Mouse (Mus musculus): ENCODE measurements at regions not wholly inside any gene's neighbourhood (a gene's known extent, or its start where the extent isn't known, plus 50 kb on each side); places are given as distances from the start of the nearest gene placed in this dataset.

DNA sequence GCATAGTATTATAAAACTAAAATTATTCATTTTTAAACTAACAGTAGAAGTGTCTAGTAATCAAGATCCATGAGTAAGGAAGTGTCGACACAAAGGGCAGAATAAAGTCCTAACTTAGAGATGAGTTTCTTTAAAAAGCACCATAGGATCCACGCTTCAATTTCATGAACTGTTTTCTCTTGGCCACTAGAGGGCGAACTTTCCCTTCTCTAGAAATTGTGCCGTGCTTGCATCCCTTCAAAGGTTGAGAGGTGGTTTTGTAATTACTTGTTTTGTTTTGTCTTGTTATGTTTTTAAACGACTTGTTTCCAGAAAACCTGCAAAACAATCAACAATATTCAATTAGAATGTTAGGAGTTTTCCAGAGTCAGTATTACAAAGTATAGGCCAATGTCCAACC is 253.8 kb downstream of the Pax3 start:
- H3K36me3 ChIP-seq (ENCODE audit: control insufficient read depth, insufficient read depth, low read length): no peaks in the 10 kb centered on the region
- no peak overlapping the region for H3K27ac ChIP-seq (ENCODE audit: control insufficient read depth, insufficient read depth, low read depth, low read length)
- TF ChIP-seq CTCF (IDR thresholded peaks at IDR 0.05; ENCODE audit: control insufficient read depth, insufficient read depth, insufficient replicate concordance, low read depth, low read length) (peak; percentile 33; the same call in 1 of the 2 replicates), POLR2A (IDR thresholded peaks at IDR 0.05; ENCODE audit: control insufficient read depth, low read depth, low read length) (no peak)
- H3K27me3 ChIP-seq (ENCODE audit: control insufficient read depth, insufficient read depth, low read length): no peaks in the 10 kb centered on the region
- H3K4me3 ChIP-seq (ENCODE audit: control insufficient read depth, low read depth, low read length): no peak overlapping the region
- no peaks in the 10 kb centered on the region for H3K4me1 ChIP-seq (ENCODE audit: control insufficient read depth, insufficient read depth, low read length)

DNA sequence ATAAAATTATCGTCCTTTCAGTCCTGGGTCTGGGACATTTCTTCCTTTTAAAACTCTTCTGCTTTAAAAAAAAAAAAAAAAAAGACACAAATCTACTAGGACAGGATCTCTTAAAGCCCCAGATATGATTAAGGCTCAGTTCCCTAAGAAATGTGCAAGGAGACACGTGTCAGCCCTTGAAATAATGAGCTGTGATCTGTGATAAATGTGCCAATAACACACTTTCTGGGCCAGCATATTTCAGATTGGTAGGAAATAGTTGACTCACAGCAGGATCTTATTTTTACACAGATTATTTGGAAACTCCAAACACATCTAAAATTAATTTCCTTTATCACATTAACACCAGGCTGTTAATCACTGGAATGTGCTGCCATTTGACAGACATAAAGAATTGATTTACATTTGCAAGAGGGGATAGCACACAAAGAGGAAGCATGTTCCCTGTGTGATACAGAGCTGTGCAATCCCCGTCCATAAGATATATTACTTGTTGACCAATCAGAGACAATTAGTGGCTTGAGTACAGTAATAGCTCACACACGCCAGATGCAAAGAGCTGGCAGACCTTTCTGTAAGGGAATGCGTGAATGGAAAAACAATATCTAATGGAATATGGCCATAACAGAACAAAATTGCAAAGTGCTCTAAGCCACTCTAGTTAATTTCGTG is 263.7 kb downstream of the Pax3 start:
- Histone ChIP-seq H3K4me1 (ENCODE audit: control insufficient read depth, insufficient read depth, low read length) (no peaks in the 10 kb centered on the region), H3K27ac (ENCODE audit: control insufficient read depth, insufficient read depth, low read depth, low read length) (no peak overlapping the region), H3K27me3 (ENCODE audit: control insufficient read depth, insufficient read depth, low read length) (no peaks in the 10 kb centered on the region), H3K36me3 (ENCODE audit: control insufficient read depth, insufficient read depth, low read length) (no peaks in the 10 kb centered on the region), H3K4me3 (ENCODE audit: control insufficient read depth, low read depth, low read length) (no peak overlapping the region)
- no peak for TF ChIP-seq POLR2A (IDR thresholded peaks at IDR 0.05; ENCODE audit: control insufficient read depth, low read depth, low read length)

DNA sequence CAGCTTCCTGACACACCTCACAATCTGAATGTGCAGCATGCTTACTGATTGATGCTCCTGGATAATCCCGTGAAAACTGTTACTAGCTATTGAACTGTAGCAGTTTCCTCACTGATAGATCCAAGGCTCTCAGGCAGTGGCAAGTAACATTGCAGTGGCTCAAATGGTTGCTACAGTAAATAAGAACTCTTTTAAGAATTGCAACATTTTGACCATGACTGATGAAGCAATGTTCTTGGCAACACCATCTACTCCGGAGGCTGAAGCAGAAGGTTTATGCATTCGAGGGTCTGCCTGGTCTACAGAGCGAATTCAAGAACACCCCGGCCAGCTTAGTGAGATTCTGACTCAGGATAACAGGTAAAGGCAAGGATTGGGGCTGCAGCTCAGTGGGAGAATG is 264.7 kb downstream of the Pax3 start:
- Histone ChIP-seq H3K4me1 (ENCODE audit: control insufficient read depth, insufficient read depth, low read length) (no peaks in the 10 kb centered on the region), H3K36me3 (ENCODE audit: control insufficient read depth, insufficient read depth, low read length) (no peaks in the 10 kb centered on the region), H3K27me3 (ENCODE audit: control insufficient read depth, insufficient read depth, low read length) (no peaks in the 10 kb centered on the region), H3K27ac (ENCODE audit: control insufficient read depth, insufficient read depth, low read depth, low read length) (no peak overlapping the region), H3K4me3 (ENCODE audit: control insufficient read depth, low read depth, low read length) (no peak overlapping the region)
- TF ChIP-seq POLR2A (IDR thresholded peaks at IDR 0.05; ENCODE audit: control insufficient read depth, low read depth, low read length) (no peak), CTCF (IDR thresholded peaks at IDR 0.05; ENCODE audit: control insufficient read depth, insufficient read depth, insufficient replicate concordance, low read depth, low read length) (no peak)

DNA sequence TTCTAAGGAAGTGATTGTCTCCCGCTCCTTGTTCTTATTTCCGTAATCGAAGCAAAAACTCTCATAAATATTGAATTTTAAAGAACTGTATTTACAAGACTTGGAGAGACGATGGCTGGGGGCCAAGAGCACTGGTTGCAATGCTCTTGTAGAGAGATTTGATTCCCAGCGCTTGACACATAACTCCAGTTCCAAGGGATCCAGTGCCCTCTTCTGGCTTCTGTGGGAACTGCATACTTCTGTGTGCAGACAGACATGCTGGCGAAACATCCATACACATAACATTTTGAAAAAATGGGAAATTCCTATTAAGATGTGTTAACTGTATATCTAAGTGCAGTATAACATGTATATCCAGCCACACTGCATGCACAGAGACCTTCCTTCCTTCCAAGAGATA is 266.3 kb downstream of the Pax3 start:
- H3K27ac ChIP-seq (ENCODE audit: control insufficient read depth, insufficient read depth, low read depth, low read length): no peak overlapping the region
- H3K4me3 ChIP-seq (ENCODE audit: control insufficient read depth, low read depth, low read length): no peak overlapping the region
- H3K36me3 ChIP-seq (ENCODE audit: control insufficient read depth, insufficient read depth, low read length): no peaks in the 10 kb centered on the region
- H3K27me3 ChIP-seq (ENCODE audit: control insufficient read depth, insufficient read depth, low read length): no peaks in the 10 kb centered on the region
- TF ChIP-seq CTCF (IDR thresholded peaks at IDR 0.05; ENCODE audit: control insufficient read depth, insufficient read depth, insufficient replicate concordance, low read depth, low read length) (no peak), POLR2A (IDR thresholded peaks at IDR 0.05; ENCODE audit: control insufficient read depth, low read depth, low read length) (no peak)
- no peaks in the 10 kb centered on the region for H3K4me1 ChIP-seq (ENCODE audit: control insufficient read depth, insufficient read depth, low read length)

DNA sequence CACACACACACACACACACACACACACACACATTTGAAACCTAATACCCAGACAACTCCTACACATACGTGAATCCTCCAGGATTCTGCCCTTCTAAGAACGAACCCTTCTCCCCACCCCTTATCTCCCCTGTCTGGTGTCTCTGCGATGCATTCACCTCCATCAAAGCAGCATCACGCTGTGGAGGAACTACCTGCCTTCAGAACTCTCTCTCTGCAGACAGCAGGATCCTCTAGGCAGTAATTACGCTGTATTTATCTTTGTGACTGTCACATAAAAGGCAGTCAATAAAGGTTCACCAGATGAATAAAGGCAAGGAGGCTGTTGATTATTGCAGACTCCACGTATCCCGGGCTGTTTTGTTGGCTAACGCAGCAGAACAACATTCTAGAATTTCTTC is 267.4 kb downstream of the Pax3 start:
- H3K4me3 ChIP-seq (ENCODE audit: control insufficient read depth, low read depth, low read length): no peak overlapping the region
- TF ChIP-seq POLR2A (IDR thresholded peaks at IDR 0.05; ENCODE audit: control insufficient read depth, low read depth, low read length) (no peak), CTCF (IDR thresholded peaks at IDR 0.05; ENCODE audit: control insufficient read depth, insufficient read depth, insufficient replicate concordance, low read depth, low read length) (no peak)
- H3K4me1 ChIP-seq (ENCODE audit: control insufficient read depth, insufficient read depth, low read length): no peaks in the 10 kb centered on the region
- no peaks in the 10 kb centered on the region for H3K36me3 ChIP-seq (ENCODE audit: control insufficient read depth, insufficient read depth, low read length)
- no peaks in the 10 kb centered on the region for H3K27me3 ChIP-seq (ENCODE audit: control insufficient read depth, insufficient read depth, low read length)
- H3K27ac ChIP-seq (ENCODE audit: control insufficient read depth, insufficient read depth, low read depth, low read length): no peak overlapping the region

DNA sequence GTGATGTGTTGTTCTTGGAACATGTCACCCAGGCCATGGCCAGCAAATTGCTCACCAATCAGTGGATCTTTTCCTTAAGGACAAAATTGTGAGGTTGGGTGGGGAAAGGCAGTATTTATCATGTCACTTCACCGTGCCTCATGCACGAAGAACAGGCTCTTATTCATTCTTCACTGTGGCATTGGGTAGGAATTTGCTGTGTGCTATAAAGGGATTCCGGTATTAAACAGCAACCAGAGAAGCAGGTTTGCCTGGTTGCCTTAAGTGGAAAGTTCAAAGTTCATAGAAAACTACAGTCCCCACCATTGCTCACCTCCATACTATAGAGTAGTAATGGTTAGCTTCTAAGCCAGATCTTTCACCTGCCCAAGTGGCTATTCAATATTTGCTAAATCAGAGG is 270.8 kb downstream of the Pax3 start:
- no peaks in the 10 kb centered on the region for H3K4me1 ChIP-seq (ENCODE audit: control insufficient read depth, insufficient read depth, low read length)
- TF ChIP-seq CTCF (IDR thresholded peaks at IDR 0.05; ENCODE audit: control insufficient read depth, insufficient read depth, insufficient replicate concordance, low read depth, low read length) (no peak), POLR2A (IDR thresholded peaks at IDR 0.05; ENCODE audit: control insufficient read depth, low read depth, low read length) (no peak)
- H3K36me3 ChIP-seq (ENCODE audit: control insufficient read depth, insufficient read depth, low read length): no peaks in the 10 kb centered on the region
- no peak overlapping the region for H3K4me3 ChIP-seq (ENCODE audit: control insufficient read depth, low read depth, low read length)
- no peaks in the 10 kb centered on the region for H3K27me3 ChIP-seq (ENCODE audit: control insufficient read depth, insufficient read depth, low read length)
- no peak overlapping the region for H3K27ac ChIP-seq (ENCODE audit: control insufficient read depth, insufficient read depth, low read depth, low read length)

DNA sequence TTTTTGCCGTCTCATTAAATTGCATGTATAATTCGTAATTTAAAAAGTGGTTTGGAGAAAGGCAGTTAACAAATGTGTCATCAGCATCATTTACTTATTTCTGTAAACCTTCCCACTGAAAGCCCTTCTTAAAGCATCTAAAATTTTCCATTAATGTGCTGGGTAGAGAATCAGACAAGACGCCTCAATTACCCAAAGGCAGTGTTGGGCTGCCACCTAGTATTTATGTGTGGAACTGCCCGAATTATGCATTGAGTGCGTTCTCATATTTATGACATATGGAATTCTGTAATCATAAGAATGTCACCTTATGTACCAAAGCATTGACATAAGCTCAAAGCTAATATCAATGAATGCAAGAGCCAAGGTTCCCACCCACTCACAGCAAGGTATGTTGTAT is 300.7 kb downstream of the Pax3 start:
- no peak overlapping the region for H3K27ac ChIP-seq (ENCODE audit: control insufficient read depth, insufficient read depth, low read depth, low read length)
- no peaks in the 10 kb centered on the region for H3K4me1 ChIP-seq (ENCODE audit: control insufficient read depth, insufficient read depth, low read length)
- no peak overlapping the region for H3K4me3 ChIP-seq (ENCODE audit: control insufficient read depth, low read depth, low read length)
- H3K36me3 ChIP-seq (ENCODE audit: control insufficient read depth, insufficient read depth, low read length): no peaks in the 10 kb centered on the region
- H3K27me3 ChIP-seq (ENCODE audit: control insufficient read depth, insufficient read depth, low read length): no peaks in the 10 kb centered on the region
- TF ChIP-seq POLR2A (IDR thresholded peaks at IDR 0.05; ENCODE audit: control insufficient read depth, low read depth, low read length): no peak
- no peak for TF ChIP-seq CTCF (IDR thresholded peaks at IDR 0.05; ENCODE audit: control insufficient read depth, insufficient read depth, insufficient replicate concordance, low read depth, low read length)

DNA sequence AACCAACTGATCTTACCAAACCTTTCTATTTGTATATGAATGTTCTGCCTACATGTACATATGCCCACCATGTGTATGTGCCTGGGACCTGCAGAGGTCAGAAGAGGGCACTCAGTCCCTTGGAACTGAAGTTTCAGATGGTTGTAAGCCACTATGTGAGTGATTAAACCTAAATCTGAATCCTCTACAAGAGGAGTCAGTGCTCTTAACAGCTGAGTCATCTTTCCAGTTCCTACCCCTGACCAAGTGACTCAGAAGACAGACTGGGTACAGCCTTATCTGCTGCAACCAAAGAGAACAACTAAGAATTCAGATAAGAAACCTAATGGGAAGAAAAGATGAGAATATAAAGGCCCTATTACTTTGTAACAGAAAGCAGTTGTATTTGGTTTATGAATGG is 317.9 kb downstream of the Pax3 start:
- TF ChIP-seq CTCF (IDR thresholded peaks at IDR 0.05; ENCODE audit: control insufficient read depth, insufficient read depth, insufficient replicate concordance, low read depth, low read length) (no peak), POLR2A (IDR thresholded peaks at IDR 0.05; ENCODE audit: control insufficient read depth, low read depth, low read length) (no peak)
- H3K4me3 ChIP-seq (ENCODE audit: control insufficient read depth, low read depth, low read length): no peak overlapping the region

More for the DNA sequence above, 317.9 kb downstream of the Pax3 start:
- Histone ChIP-seq H3K4me1 (ENCODE audit: control insufficient read depth, insufficient read depth, low read length) (no peaks in the 10 kb centered on the region), H3K27me3 (ENCODE audit: control insufficient read depth, insufficient read depth, low read length) (no peaks in the 10 kb centered on the region), H3K27ac (ENCODE audit: control insufficient read depth, insufficient read depth, low read depth, low read length) (no peak overlapping the region), H3K36me3 (ENCODE audit: control insufficient read depth, insufficient read depth, low read length) (no peaks in the 10 kb centered on the region)
